Mouse (Mus musculus) v-Abl transformed pro-B cells (cell line): ENCODE measurements around the gene Dok3.
"Not testable (repeated sequence)": the region's sequence is repeated elsewhere in the genome, so short reads cannot be mapped to it uniquely, and the experiment has no call there.

Experiments used
- in situ Hi-C, 2 experiments: fragments of 400-800 bp; cut with MboI; formaldehyde crosslinking; loops; one replicate each; pipeline ENCODE4 v1.15.1; 2025; ENCODE audit not compliant: unreplicated experiment in 2 of 2

Dok3 gene

DNA sequence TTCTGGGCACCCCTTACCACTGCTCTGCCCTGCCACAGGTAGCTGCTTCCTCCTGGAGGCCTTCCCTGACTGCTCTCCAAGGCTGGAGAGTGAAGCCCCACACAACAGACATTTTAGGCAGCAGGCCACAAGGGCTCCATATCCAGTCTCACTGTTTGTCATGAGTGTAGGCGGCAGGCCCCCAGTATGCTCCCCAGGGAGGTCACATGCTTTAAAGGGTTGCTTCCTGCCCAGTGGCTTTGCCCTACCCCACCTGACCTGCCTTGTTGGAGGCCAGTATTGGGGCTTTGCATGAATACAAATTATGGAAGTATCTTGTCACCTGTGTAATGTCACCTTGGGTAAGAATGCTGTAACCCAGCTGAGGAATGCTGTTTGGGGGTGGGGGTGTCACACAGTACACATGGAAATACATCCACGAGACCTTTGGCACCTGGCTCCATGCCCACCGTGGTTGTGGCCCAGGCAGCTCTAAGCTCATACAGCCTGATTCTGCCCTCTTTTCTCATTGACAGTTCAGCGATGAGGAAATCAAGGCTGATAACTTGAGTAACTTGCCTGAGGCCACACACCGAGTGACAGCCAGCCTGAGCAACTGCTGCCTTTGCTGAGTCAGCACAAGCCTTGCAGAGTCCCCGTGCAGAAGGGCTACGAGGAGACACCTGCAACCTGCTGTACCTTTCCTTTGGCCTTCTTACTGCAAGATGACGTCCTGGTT is at the start of gene Dok3:
TSS of gene Dok3 (minus strand) at position 99 of the 718 bp plus-strand sequence.
- in situ Hi-C loops = no loop called here

DNA sequence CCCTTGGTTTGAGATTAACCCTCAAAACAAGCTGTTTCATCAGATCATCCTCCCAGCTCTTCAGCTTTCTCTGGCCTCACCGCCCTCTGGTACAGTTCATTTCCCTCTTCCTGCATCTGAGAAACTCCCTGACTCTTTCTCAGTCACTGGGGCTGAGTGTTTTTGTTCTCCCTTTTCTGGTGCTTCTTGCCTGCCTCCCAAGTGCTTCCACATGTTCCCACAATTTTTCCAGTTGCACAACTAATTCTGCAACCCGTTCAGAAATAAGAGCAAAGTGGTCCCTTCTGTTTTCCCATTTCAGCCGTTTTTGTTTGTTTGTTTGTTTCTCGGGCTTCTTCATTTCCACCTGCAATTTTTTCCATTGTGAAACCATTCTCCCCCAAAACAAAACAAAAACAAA is 49.0 kb upstream of the Dok3 start:
- in situ Hi-C loops = no loop called here

- in situ Hi-C loops = not testable (repeated sequence)
Observed at GRCm38 (mm10) chr13:55576872-55577271, 47.8 kb upstream of the Dok3 start.

GRCm38 (mm10) chr13:55575932-55576331 is 46.8 kb upstream of the Dok3 start:
- in situ Hi-C loops = no loop called here

DNA sequence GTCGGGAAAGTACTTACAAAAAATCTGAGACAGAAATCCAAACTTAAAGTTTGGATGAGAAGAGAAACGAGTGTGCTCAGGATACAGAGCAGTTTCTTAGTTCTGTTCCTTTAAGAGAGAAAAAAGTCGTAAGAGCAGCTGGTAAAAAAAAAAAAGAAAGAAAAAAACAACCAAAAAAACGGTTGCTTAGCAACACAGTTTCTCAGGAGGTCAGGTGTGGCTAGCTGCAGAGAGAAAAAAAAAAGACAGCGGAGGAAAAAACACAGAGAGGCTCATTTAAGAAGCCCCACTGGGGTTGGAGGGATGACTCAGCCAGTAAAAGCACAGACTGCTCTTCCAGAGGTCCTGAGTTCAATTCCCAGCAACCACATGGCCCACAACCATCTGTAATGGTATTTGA is 45.2 kb upstream of the Dok3 start:
- in situ Hi-C loops = no loop called here

- in situ Hi-C loops = no loop called here
Observed at GRCm38 (mm10) chr13:55573432-55573831, 44.3 kb upstream of the Dok3 start, which contains the start of gene Tmed9. Gene Tmed9 (plus strand): TSS chr13:55573732.

DNA sequence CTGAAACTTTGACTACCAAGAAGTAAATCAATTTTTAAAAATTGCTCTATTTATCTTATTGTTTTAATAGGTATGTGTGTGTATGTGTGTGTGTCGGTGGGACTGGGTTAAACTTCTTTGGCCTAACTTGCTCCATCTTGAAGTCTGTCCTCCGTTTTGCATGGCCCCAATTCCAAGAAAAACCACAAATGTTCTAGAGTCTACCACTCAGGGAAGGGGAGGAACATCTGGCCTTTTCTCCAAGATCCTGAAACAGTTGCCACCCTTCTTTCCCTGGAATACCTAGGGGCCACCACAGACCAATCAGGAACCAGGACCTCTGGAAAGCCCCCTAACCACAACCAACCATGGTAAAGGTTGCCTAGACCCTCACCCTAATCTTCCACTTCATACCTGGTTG is 42.9 kb upstream of the Dok3 start:
- in situ Hi-C loops = no loop called here

- in situ Hi-C loops = no loop called here
Observed at GRCm38 (mm10) chr13:55571027-55571751, 42.1 kb upstream of the Dok3 start, which contains the start of gene Fam193b. Gene Fam193b (minus strand): TSS chr13:55571120.

DNA sequence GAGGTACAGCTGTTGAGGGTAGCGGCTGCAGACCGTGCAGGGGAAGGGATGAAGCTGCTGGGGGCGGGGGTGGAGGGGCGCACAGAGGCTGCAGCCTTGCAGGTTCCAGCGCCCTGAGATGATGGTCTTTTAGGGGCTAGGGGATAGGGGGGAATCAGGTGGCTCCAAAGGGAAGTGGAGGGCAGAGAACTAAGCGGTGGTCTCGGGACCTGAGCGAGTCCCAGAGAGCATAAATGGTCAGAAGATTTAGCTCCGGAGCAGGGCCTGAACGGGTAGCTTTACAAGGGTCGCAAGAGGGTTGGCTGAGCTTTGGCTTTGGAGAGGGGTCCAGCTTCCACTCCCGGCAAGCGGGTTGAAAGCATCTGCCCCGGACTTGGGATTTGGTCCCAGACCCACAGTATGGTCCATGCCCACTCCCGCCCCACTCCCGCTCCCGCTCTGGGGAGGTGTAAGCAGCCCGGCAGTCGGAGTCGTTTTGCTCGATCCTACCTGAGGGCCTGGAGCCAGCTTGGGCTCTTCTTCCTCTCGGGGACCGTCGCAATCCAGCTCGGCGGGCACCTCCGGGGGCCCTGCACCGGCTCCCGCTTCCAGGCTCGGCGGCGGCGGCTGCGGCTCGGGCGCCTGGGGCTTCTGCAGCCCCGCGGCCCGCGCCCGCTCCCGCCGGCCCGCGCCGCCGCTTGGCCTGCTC is 41.3 kb upstream of the Dok3 start:
- in situ Hi-C loops = no loop called here

DNA sequence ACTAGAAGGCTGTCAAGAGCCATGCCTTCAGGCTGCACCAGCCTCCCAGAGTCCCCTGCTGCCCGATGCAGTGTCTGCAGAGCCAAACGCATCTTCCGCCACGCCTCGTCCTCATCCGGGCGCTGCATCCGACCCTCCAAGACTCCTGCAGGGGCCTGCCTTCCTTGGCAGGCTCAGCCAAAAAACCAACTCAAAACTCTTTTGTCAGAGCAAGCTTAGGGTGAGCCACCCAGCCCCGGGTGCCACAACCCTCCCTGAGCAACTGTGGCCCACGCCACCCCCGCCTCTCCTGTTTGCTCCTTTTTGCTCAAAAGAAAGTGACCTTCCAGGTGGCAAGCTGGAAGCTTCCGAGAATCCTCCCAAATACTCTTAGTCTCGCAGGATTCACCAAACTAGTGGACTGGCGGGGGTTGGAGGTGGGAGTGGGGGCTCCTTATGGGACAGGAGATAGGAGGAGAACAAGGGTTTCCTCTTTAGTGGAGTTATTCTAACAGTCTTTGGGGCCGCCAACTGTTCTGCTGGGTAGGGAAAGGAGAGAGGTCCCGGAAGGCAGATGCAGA is 40.7 kb upstream of the Dok3 start:
- in situ Hi-C loops = no loop called here

GRCm38 (mm10) chr13:55568524-55568923 is 39.4 kb upstream of the Dok3 start:
- in situ Hi-C loops = not testable (repeated sequence)

DNA sequence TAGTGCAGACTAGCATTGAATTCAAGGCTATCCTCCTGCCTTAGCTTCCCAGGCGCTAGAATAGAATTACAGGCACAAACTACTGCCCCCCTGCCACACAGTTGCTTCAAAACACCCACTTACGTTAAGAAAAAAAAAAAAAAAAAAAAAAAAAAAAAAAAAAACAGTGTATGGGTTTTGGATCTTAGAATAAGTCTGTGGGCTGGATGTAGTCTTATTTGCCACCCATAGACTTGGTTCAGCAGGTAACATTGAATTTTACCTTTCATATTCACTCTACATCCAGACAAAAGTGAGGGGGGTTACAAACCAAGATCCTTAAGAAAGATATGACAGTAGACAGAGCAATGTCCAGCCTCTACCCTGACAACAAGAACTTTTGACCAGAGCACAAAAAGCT is 38.9 kb upstream of the Dok3 start:
- in situ Hi-C loops = no loop called here

DNA sequence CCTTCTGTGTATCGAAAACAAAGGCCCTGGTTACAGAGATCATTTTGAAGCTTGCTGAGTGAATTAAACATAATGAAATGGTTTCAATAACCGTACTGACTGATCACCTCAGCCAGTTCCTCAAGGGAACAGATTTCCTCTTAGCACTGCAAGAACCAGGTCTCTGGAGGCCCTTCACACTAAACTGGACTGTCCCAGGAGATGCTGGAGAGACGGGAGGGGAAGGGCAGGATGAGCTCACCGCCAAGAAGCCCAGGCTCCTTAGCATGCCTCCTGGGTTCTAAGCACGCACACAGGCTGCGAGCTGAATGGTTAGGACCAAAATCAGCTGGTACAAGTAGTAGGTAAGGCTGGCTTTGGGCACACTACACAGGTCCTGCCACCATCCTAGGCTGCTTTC is 37.9 kb upstream of the Dok3 start:
- in situ Hi-C loops = no loop called here

DNA sequence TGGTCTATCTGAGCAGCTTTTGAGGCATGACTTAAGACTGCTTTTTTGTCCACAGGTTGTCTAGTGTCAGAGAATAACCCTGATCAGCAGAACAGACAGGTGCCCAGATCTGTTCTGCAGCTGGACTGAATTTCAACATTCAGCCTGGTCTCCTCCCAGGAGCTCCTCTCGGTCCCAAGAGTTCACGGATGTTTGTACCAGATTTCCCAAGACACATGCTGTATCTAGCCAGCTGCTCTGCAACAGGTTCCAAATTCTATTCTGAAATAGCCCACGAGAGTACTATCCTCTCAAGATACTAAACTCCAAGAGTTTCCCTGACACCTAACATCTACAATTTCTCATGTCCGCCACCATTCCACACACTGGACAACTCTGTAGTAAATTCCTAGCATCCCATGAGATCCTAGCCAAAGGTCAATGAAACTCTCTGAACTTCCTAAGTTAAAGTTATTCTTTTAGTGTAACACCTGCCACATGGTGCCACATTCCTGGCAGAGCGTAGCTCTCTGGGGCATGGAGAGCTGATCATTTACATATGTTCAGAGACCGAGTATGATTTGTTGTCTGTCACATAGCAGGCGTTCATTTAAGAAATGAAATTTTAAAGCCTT is 34.3 kb upstream of the Dok3 start:
- in situ Hi-C loops = no loop called here

DNA sequence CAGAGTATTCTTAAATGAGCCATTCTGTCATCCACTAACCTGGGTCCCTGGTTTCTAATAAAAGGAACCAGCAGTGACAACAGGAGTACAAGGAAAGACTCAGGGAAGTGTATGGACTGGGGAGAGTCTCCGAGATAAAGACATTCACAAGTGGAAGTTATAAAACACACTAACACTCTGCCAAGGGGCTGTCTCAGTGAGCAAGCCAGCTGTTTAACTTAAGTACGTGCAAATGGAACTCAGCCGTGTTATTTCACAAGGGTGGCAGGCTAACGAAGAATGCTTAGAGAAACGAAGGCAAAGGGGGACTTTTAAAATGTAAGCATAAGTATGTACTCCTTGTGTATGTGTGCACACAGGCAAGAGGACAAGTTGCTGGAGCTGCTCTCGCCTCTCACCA is 28.4 kb upstream of the Dok3 start:
- in situ Hi-C loops = no loop called here

DNA sequence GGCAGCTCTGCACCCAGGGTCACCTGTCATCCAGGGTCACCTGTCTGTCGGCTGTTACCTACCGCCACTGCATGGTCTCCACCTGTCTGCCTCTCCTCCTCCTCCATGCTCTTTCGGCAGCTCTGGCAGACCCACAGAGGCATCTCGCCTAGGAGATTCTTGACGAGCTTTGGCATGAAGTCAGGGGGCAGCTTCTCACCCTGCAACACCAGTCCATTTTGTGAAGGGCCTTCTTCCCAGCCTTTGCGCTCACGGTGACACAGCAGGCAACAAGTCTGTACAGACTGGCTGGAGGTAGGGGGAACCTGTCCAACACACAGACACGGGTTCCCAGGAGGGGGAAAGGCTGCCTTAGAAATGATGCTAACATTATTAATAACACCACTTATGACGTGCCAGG is 26.8 kb upstream of the Dok3 start:
- in situ Hi-C loops = no loop called here

- in situ Hi-C loops = no loop called here
Observed at GRCm38 (mm10) chr13:55549061-55549460, 20.0 kb upstream of the Dok3 start.

DNA sequence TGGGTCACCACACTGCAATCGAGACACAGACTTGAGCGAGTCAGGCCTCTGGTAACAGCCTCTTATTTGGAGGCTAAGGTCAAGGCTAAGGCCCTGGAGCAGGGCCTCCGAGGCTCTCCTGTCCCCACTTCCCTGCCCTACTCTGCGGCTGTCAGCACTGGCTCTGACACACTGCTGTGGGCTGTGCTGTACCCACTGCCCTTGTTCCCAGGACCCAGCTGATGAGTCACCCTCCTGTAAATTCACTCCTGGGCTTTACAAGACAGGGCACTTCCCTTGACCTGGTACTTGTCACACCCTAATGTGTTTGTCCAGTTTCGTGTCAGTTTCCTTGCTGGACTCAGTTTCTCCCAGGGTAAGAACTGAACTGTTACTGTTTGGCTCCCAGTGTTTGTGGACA is 19.3 kb upstream of the Dok3 start:
- in situ Hi-C loops = no loop called here

GRCm38 (mm10) chr13:55547916-55548315 is 18.8 kb upstream of the Dok3 start:
- in situ Hi-C loops = no loop called here

GRCm38 (mm10) chr13:55544792-55545191 is 15.7 kb upstream of the Dok3 start:
- in situ Hi-C loops = no loop called here

- in situ Hi-C loops = no loop called here
Observed at GRCm38 (mm10) chr13:55543447-55543846, 14.4 kb upstream of the Dok3 start.
